Mouse (Mus musculus) embryonic facial prominence, embryonic 11.5 days (tissue): ENCODE results near the gene Plek. TPM values are rescaled to one million over a fixed set of nuclear protein-coding genes. Genes with fewer than 3 reads are reported as not detected.
"Not testable (repeated sequence)": the region's sequence is repeated elsewhere in the genome, so short reads cannot be mapped to it uniquely, and the experiment has no call there.

Experiments
- ATAC-seq: fragments of 200-750 bp; cut with Nextera tagmentation; replicated peaks from 2 replicates; pipeline ENCODE4 v1.8.0; 2017; ENCODE audit warnings: low read depth; ENCODE audit not compliant: insufficient number of reproducible peaks, low FRiP score, low TSS enrichment
- DNase-seq: peaks from one replicate; pipeline ENCODE4 v3.0.0-alpha.2; 2015; ENCODE audit warnings: low spot score
- H3K27ac ChIP-seq: fragments of 300-500 bp; sonication (generic); replicated peaks from 2 replicates; pipeline ENCODE4 v1.5.1; 2014; ENCODE audit warnings: mild to moderate bottlenecking, low read depth, low read length, control low read depth
- H3K27me3 ChIP-seq: fragments of 300-500 bp; sonication (generic); 2 replicates; pipeline ENCODE4 v1.6.1; 2014; ENCODE audit warnings: mild to moderate bottlenecking, low read length, moderate library complexity, mixed read lengths; ENCODE audit not compliant: control insufficient read depth, insufficient read depth
- H3K36me3 ChIP-seq: fragments of 300-500 bp; sonication (generic); replicated peaks from 2 replicates; pipeline ENCODE4 v1.6.1; 2014; ENCODE audit warnings: low read depth, mild to moderate bottlenecking, low read length, moderate library complexity, mixed read lengths; ENCODE audit not compliant: control insufficient read depth, insufficient read depth
- H3K4me1 ChIP-seq: fragments of 300-500 bp; sonication (generic); 2 replicates; pipeline ENCODE4 v1.6.1; 2014; ENCODE audit warnings: low read length, mixed read lengths; ENCODE audit not compliant: control insufficient read depth, insufficient read depth
- H3K4me2 ChIP-seq: fragments of 300-500 bp; sonication (generic); 2 replicates; pipeline ENCODE4 v1.6.1; 2014; ENCODE audit warnings: low read depth, mild to moderate bottlenecking, control low read depth, low read length, moderate library complexity
- H3K4me3 ChIP-seq: fragments of 300-500 bp; sonication (generic); 2 replicates; pipeline ENCODE4 v1.5.1; 2014; ENCODE audit warnings: low read depth, low read length, control low read depth
- H3K9ac ChIP-seq: fragments of 300-500 bp; sonication (generic); replicated peaks from 2 replicates; pipeline ENCODE4 v1.6.1; 2014; ENCODE audit warnings: mild to moderate bottlenecking, control low read depth, low read length
- H3K9me3 ChIP-seq: fragments of 300-500 bp; sonication (generic); replicated peaks from 2 replicates; pipeline ENCODE4 v1.6.1; 2016; ENCODE audit warnings: mild to moderate bottlenecking, low read length, inconsistent platforms, mixed read lengths; ENCODE audit not compliant: control insufficient read depth
- WGBS: fragments of 180-500 bp; shearing (Covaris S2); extraction: QIAGEN DNeasy Blood & Tissue Kit; methylation state at CpG from one replicate; pipeline ENCODE4 v1.1.7; 2014; 5-methylcytosine and 5-hydroxymethylcytosine counted together
- polyA plus RNA-seq: library from polyadenylated mRNA; unstranded; fragments of >200 nt; fragmentation: Nextera tagmentation; extraction: Ambion mirVana; gene quantifications from 2 replicates; pipeline ENCODE4 v1.2.1, GENCODE M21; 2014

Gene Plek
- polyA plus RNA-seq, 1 experiment from 2014 or later = 7.5 TPM

DNA sequence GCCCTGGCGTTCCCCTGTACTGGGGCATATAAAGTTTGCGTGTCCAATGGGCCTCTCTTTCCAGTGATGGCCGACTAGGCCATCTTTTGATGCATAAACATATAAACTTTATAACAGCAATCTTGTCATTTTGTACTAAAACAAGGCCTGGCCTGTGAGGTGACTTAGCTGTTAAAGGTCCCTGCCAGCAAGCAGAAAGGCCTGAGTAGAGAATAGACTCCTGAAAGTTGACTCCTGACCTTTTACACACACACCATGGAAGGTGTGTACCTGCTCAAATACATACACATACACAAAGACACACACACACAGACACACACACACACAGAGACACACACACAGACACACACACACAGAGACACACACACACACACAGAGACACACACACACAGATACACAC, 45.7 kb downstream of the Plek start:
- not testable (repeated sequence) for H3K9me3 ChIP-seq, H3K4me2 ChIP-seq, DNase-seq, ATAC-seq, H3K27ac ChIP-seq, H3K4me1 ChIP-seq, H3K4me3 ChIP-seq, H3K27me3 ChIP-seq, H3K9ac ChIP-seq, H3K36me3 ChIP-seq
- 68% methylated on average over 2 of the region's 3 CpGs for WGBS

DNA sequence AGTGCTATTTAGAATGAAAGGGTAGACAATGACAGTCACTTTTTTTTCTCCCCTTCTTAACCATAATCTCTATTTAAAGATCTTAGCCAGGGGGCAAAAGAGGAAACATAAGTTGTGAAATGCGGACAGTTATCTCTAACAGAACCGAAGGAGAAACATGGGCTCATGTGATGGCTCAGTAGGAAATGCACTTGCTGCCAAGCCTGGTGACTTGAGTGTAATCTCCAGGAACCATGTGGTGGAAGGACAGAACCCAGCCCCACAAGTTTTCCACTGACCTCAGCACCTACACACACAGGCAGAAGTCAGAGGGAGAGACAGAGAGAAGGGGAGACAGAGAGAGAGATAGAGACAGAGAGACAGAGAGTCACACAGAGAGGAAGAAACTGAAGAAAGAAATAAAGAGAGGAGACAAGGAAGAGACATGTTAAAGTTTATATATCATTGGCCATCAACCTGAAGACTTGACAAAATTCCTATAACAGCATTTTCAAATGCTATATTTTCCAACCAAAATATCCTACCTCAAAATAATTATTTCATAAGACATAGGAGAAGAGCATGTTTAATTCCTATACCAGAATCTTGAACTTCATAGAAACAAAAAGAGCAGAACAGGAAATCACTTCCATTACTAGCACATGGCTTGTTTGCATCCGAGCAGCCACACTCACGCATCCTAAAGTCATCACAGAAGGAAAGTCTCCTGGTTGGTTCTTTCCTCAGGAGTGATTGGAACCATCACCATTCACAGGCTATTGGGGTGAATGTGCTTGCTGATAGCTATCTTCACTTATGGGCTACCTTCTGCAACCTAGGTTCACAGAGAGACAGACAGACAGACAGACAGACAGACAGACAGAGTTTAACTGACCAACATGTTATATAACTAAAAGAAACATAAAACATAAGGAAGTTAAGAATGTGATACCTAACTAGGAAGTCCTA, 47.0 kb downstream of the Plek start:
- WGBS = 76% methylated on average over 4 of the region's 4 CpGs
- no peak overlapping the region for H3K4me2 ChIP-seq
- no peak for ATAC-seq

DNA sequence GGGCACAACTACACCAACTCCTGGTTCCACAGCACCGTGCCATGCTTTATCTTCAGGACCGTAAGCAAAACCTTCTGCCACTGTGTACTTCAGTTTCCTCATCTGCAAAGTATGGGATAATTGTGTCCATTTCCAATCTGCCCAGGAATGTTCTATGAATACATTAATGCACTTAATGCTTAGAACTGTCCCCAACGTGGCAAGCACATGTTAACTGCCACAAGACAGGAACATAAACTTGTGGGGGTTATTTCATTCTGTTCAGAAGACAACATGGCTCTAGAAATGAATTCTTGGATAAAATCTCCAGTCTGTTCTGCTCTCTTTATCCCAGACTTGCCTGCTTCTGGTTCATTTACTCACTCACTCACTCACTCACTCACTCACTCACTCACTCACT, 48.4 kb downstream of the Plek start:
- no peaks in the 10 kb centered on the region for H3K4me1 ChIP-seq
- no peak overlapping the region for H3K4me2 ChIP-seq
- DNase-seq = no peak
- H3K27ac ChIP-seq = no peak overlapping the region
- H3K36me3 ChIP-seq = no peaks in the 10 kb centered on the region
- H3K9me3 ChIP-seq = no peaks in the 10 kb centered on the region
- ATAC-seq = no peak
- 70% methylated on average over 3 of the region's 3 CpGs for WGBS
- no peak overlapping the region for H3K9ac ChIP-seq
- no peaks in the 10 kb centered on the region for H3K27me3 ChIP-seq
- H3K4me3 ChIP-seq = no peak overlapping the region

More for the DNA sequence above, 47.0 kb downstream of the Plek start:
- no peaks in the 10 kb centered on the region for H3K4me1 ChIP-seq
- no peaks in the 10 kb centered on the region for H3K36me3 ChIP-seq
- no peak for DNase-seq
- no peak overlapping the region for H3K27ac ChIP-seq
- H3K27me3 ChIP-seq = no peaks in the 10 kb centered on the region
- no peaks in the 10 kb centered on the region for H3K9me3 ChIP-seq
- no peak overlapping the region for H3K9ac ChIP-seq
- H3K4me3 ChIP-seq = no peak overlapping the region

DNA sequence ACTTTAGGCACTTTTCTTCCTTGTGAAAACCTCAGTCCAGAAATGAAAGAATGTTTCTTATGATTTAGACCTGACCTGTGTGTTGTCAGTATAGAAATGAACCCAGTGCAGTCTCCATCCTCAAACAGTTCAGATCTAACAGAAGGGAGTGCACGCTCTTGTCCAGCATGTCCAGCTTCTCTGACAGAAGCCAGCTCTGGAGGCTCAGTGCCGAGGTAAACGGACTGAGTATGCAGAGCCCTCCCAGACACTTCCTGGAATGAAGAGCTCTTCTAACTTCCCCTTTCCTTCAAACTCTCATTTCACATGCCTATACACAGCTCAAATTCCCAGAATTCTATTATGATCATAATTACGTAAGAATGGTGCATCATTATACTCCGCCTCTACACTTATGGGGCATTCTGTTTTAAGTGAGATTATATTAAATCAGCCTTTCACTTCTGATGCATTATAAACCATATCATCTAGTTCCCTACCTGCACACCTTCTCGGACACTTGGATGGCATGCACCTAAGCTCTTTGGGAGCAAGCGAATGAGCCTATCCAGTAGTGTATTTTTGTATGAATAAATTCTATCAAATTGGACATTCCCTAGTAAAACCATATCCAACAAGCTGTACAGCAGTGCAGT, 49.3 kb downstream of the Plek start:
- Histone ChIP-seq H3K9ac (no peak overlapping the region), H3K27me3 (no peaks in the 10 kb centered on the region), H3K36me3 (no peaks in the 10 kb centered on the region), H3K27ac (no peak overlapping the region), H3K4me2 (no peak overlapping the region), H3K4me1 (no peaks in the 10 kb centered on the region), H3K9me3 (no peaks in the 10 kb centered on the region), H3K4me3 (no peak overlapping the region)
- ATAC-seq = no peak
- 78% methylated on average over 7 of the region's 7 CpGs for WGBS
- no peak for DNase-seq

DNA sequence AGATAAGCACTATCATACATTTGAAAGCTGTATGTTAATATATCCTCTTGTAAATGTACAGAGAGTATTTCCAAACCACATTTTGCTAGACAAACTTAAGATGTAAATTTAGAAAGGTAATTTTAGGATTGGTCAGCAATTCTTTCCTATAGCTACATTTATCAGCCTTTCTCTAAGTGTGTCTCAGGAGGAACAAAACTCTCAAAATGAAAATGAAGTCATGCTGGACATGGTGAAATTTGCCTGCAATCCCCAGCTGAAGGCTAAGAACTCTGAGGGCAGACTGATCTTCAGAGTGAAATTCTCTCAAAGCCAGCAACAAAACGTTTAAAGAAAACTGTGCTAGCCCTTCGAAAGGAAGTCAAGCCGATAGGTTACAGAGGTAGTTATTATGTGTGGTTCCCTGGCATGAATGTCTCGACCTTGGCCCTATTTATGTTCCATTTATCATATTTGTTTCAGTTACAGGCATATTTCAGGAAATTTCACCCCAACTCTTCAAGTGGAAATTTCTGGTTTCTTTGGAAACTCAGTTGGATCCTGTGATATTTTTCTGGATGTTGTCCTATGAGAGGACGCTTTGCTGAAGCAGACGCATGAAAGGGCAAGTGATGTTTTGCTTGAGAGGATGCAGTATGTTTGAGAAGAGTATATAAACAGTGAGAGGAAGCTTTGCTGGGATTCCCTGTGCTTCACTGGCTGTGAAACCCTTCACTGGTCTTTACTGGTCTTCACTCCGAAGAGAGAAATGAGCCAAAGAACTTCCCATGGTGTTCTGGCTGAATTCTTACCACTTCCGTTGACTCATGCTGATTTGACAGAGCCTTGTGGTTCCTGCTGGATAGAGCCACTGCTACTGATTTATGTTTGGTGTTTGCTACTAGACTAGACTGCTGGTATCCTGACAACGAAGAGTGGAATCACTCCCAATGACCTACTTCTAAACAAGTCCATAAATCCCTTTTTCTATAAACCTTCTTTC, 51.5 kb downstream of the Plek start:
- H3K9me3 ChIP-seq = no peaks in the 10 kb centered on the region
- DNase-seq (no peak), ATAC-seq (no peak)
- no peaks in the 10 kb centered on the region for H3K4me1 ChIP-seq
- WGBS = 82% methylated on average over 9 of the region's 9 CpGs
- H3K4me2 ChIP-seq = no peak overlapping the region
- H3K27me3 ChIP-seq = no peaks in the 10 kb centered on the region
- H3K4me3 ChIP-seq = no peak overlapping the region
- H3K27ac ChIP-seq = no peak overlapping the region
- H3K36me3 ChIP-seq = no peaks in the 10 kb centered on the region
- H3K9ac ChIP-seq = no peak overlapping the region

DNA sequence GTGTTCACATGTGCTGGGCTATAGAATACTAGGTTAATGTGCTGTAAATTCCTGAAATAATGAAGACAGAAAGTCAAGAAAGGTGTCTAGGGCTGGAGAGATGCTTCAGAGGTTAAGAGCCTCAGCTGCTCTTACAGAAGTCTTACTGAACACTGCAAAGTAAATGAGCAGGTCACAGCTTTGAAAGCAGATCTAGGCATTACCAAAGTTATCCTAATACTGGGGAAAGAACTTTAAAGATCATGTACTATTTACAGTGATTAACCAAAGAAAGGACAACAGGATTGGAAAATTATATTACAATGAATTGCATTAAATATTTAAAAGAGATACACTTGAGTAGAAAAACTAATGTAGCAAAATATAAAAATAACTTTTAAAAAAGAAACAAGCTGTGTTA, 52.2 kb downstream of the Plek start:
- no peaks in the 10 kb centered on the region for H3K27me3 ChIP-seq
- H3K9ac ChIP-seq = no peak overlapping the region
- DNase-seq (no peak), ATAC-seq (no peak)
- no peak overlapping the region for H3K4me3 ChIP-seq
- no peaks in the 10 kb centered on the region for H3K36me3 ChIP-seq
- no peaks in the 10 kb centered on the region for H3K9me3 ChIP-seq
- no peaks in the 10 kb centered on the region for H3K4me1 ChIP-seq
- H3K27ac ChIP-seq = no peak overlapping the region
- no peak overlapping the region for H3K4me2 ChIP-seq

DNA sequence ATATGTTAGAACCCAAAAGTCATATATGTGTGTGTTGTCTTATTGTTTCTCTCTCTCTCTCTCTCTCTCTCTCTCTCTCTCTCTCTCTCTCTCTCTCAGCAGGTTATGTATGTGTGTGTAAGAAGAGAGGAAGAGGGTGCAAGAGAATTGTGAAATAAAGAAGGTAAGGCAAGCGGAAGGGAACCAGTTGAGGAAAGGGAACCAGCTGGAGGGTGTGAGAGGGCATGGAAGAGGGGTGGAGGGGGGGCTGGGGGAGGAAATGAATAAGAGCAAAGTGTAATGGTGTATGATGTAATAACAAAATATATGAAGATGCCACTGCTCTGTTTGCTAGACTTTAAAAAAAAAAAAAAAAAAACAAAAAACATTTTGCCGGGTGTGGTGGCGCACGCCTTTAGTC, 52.8 kb downstream of the Plek start:
- no peak overlapping the region for H3K4me3 ChIP-seq
- H3K9me3 ChIP-seq = no peaks in the 10 kb centered on the region
- no peak overlapping the region for H3K27ac ChIP-seq
- DNase-seq = no peak
- H3K4me1 ChIP-seq = no peaks in the 10 kb centered on the region
- WGBS = 96% methylated on average over 4 of the region's 4 CpGs
- no peak overlapping the region for H3K9ac ChIP-seq
- H3K36me3 ChIP-seq = no peaks in the 10 kb centered on the region
- no peak overlapping the region for H3K4me2 ChIP-seq
- H3K27me3 ChIP-seq = no peaks in the 10 kb centered on the region
- ATAC-seq = no peak
